Mouse (Mus musculus) thymus, adult 2 months (tissue): ENCODE results near the gene Prkca.

Experiments
- CTCF ChIP-seq: fragments of 200-500 bp; IDR thresholded peaks from 2 replicates; pipeline ENCODE4 v1.5.1; 2012; ENCODE audit warnings: mild to moderate bottlenecking, control low read depth, low read length, moderate library complexity, borderline replicate concordance; ENCODE audit not compliant: control insufficient read depth, poor library complexity, insufficient read depth; ENCODE audit errors: extremely low read depth
- POLR2A ChIP-seq: fragments of 200-500 bp; IDR thresholded peaks from 2 replicates; pipeline ENCODE4 v1.6.1; 2012; ENCODE audit warnings: mild to moderate bottlenecking, low read length, control low read depth, moderate library complexity; ENCODE audit not compliant: control insufficient read depth, poor library complexity, insufficient read depth; ENCODE audit errors: extremely low read depth

DNA sequence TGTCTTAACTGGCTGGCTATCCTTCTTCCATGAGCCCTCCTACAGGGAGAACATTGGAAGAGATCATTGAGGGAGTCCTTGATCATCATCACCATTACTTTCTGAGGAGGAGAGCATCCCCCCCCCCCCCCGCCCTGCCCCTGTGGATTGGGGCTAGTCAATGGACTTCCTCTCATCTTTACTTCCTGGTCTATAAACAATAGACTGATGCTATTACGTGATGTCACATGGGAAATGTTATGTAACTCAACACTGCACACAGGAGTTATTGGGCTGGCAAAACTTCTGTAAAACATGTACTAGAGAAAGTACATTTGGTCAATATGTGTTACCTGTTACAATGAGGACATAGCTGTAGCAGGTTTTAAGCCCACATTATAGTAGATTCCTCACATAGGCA is 302.9 kb downstream of the Prkca start:
- TF ChIP-seq POLR2A = no peak
- TF ChIP-seq CTCF = no peak
